Mouse (Mus musculus): ENCODE data around the gene Fam98c.
"Not testable (repeated sequence)": the region's sequence is repeated elsewhere in the genome, so short reads cannot be mapped to it uniquely, and the experiment has no call there.

Gene Fam98c

GRCm38 (mm10) chr7:29158264-29158663, 2.2 kb upstream of the Fam98c start:
- no peak for DNase-seq (ENCODE audit: low spot score in 2 of 2)

GRCm38 (mm10) chr7:29155196-29155837, 717 bp downstream of the Fam98c start:
- DNase-seq (ENCODE audit: low spot score in 2 of 2): peak; percentile 86 to 88

GRCm38 (mm10) chr7:29154018-29154720, 1.9 kb downstream of the Fam98c start:
- DNase-seq (ENCODE audit: low spot score in 2 of 2): no peak

- no peak for DNase-seq (ENCODE audit: low spot score in 2 of 2)
Measured at GRCm38 (mm10) chr7:29151486-29151885, 4.5 kb downstream of the Fam98c start.

GRCm38 (mm10) chr7:29148771-29149170, 7.3 kb downstream of the Fam98c start:
- DNase-seq (ENCODE audit: low spot score in 2 of 2): no peak

- no peak for DNase-seq (ENCODE audit: low spot score in 2 of 2)
Measured at GRCm38 (mm10) chr7:29146625-29147367, 9.2 kb downstream of the Fam98c start.

- DNase-seq (ENCODE audit: low spot score in 2 of 2): peak in 1 of 2 experiments; percentile 26
Measured at GRCm38 (mm10) chr7:29144006-29144405, 12.0 kb downstream of the Fam98c start.

GRCm38 (mm10) chr7:29141416-29141815, 14.6 kb downstream of the Fam98c start:
- DNase-seq (ENCODE audit: low spot score in 2 of 2): peak; percentile 47

- DNase-seq (ENCODE audit: low spot score in 2 of 2): not testable (repeated sequence)
Measured at GRCm38 (mm10) chr7:29139237-29139636, 16.8 kb downstream of the Fam98c start.

- no peak for DNase-seq (ENCODE audit: low spot score in 2 of 2)
Measured at GRCm38 (mm10) chr7:29137429-29137828, 18.6 kb downstream of the Fam98c start.

GRCm38 (mm10) chr7:29134693-29135386, 21.2 kb downstream of the Fam98c start, which contains the start of gene Rasgrp4:
Gene Rasgrp4 (plus strand): TSS chr7:29134851.
- peak; percentile 80 to 82 for DNase-seq (ENCODE audit: low spot score in 2 of 2)

- DNase-seq (ENCODE audit: low spot score in 2 of 2): no peak
Measured at GRCm38 (mm10) chr7:29134230-29134629, 21.8 kb downstream of the Fam98c start.

- peak in 1 of 2 experiments; percentile 24 for DNase-seq (ENCODE audit: low spot score in 2 of 2)
Measured at GRCm38 (mm10) chr7:29128725-29129124, 27.3 kb downstream of the Fam98c start.

- peak; percentile 67 to 72 for DNase-seq (ENCODE audit: low spot score in 2 of 2)
Measured at GRCm38 (mm10) chr7:29126173-29126915, 29.7 kb downstream of the Fam98c start.

- DNase-seq (ENCODE audit: low spot score in 2 of 2): peak; percentile 35 to 46
Measured at GRCm38 (mm10) chr7:29124970-29125369, 31.1 kb downstream of the Fam98c start, which contains the start of gene Ryr1. Gene Ryr1 (minus strand): TSS chr7:29125179.

GRCm38 (mm10) chr7:29123531-29124358, 32.3 kb downstream of the Fam98c start:
- no peak for DNase-seq (ENCODE audit: low spot score in 2 of 2)

GRCm38 (mm10) chr7:29122821-29123220, 33.2 kb downstream of the Fam98c start:
- DNase-seq (ENCODE audit: low spot score in 2 of 2): no peak

- no peak for DNase-seq (ENCODE audit: low spot score in 2 of 2)
Measured at GRCm38 (mm10) chr7:29119526-29119925, 36.5 kb downstream of the Fam98c start.

- DNase-seq (ENCODE audit: low spot score in 2 of 2): no peak
Measured at GRCm38 (mm10) chr7:29118142-29118851, 37.7 kb downstream of the Fam98c start.

All from spleen, postnatal 36 days (tissue).